Mouse (Mus musculus): ENCODE measurements around the gene Itga4.

Itga4 gene

GRCm38 (mm10) chr2:79351179-79352099, 96.2 kb downstream of the Itga4 start:
- DNase-seq (ENCODE audit: low read depth, low spot score): no peak

GRCm38 (mm10) chr2:79352100-79352802, 97.0 kb downstream of the Itga4 start:
- no peak for DNase-seq (ENCODE audit: low read depth, low spot score)

- DNase-seq (ENCODE audit: low read depth, low spot score): no peak
Measured at GRCm38 (mm10) chr2:79354773-79355172, 99.5 kb downstream of the Itga4 start.

- no peak for DNase-seq (ENCODE audit: low read depth, low spot score)
Measured at GRCm38 (mm10) chr2:79357835-79358234, 102.6 kb downstream of the Itga4 start.

- no peak for DNase-seq (ENCODE audit: low read depth, low spot score)
Measured at GRCm38 (mm10) chr2:79362029-79362428, 106.8 kb downstream of the Itga4 start.

- no peak for DNase-seq (ENCODE audit: low read depth, low spot score)
Measured at GRCm38 (mm10) chr2:79363920-79364319, 108.7 kb downstream of the Itga4 start.

GRCm38 (mm10) chr2:79367451-79368450, 112.5 kb downstream of the Itga4 start:
- DNase-seq (ENCODE audit: low read depth, low spot score): peak; percentile 22

- no peak for DNase-seq (ENCODE audit: low read depth, low spot score)
Measured at GRCm38 (mm10) chr2:79368661-79369060, 113.4 kb downstream of the Itga4 start.

- DNase-seq (ENCODE audit: low read depth, low spot score): no peak
Measured at GRCm38 (mm10) chr2:79369061-79369524, 113.9 kb downstream of the Itga4 start.

- DNase-seq (ENCODE audit: low read depth, low spot score): no peak
Measured at GRCm38 (mm10) chr2:79369905-79370304, 114.7 kb downstream of the Itga4 start.

GRCm38 (mm10) chr2:79370711-79371312, 115.6 kb downstream of the Itga4 start:
- DNase-seq (ENCODE audit: low read depth, low spot score): peak; percentile 76

- DNase-seq (ENCODE audit: low read depth, low spot score): peak; percentile 24
Measured at GRCm38 (mm10) chr2:79371326-79372153, 116.3 kb downstream of the Itga4 start.

GRCm38 (mm10) chr2:79372154-79372467, 116.9 kb downstream of the Itga4 start:
- peak; percentile 2 for DNase-seq (ENCODE audit: low read depth, low spot score)

- DNase-seq (ENCODE audit: low read depth, low spot score): peak; percentile 40
Measured at GRCm38 (mm10) chr2:79372486-79373200, 117.4 kb downstream of the Itga4 start.

GRCm38 (mm10) chr2:79378346-79379086, 123.3 kb downstream of the Itga4 start:
- no peak for DNase-seq (ENCODE audit: low read depth, low spot score)

- DNase-seq (ENCODE audit: low read depth, low spot score): no peak
Measured at GRCm38 (mm10) chr2:79379087-79380041, 124.1 kb downstream of the Itga4 start.

Measured in CD4-positive helper T cell, adult 2 months (primary cell).